Mouse (Mus musculus) kidney, postnatal 36 days (tissue): ENCODE data around the gene Gm9049.
"Not testable (repeated sequence)": the region's sequence is repeated elsewhere in the genome, so short reads cannot be mapped to it uniquely, and the experiment has no call there.

Experiments
- DNase-seq, 2 experiments: peaks; one replicate each; pipeline ENCODE4 v3.0.0; 2021 to 2022; ENCODE audit warnings: mixed read lengths in 2 of 2

Gm9049 gene

GRCm38 (mm10) chr10:118354005-118354404 lies at the start of gene Gm9049:
Gene Gm9049, minus strand, starts transcription at chr10:118354105.
- DNase-seq, result not testable (repeated sequence)

GRCm38 (mm10) chr10:118399917-118400316 lies 46.0 kb upstream of the Gm9049 start:
- no peak for DNase-seq

GRCm38 (mm10) chr10:118370443-118370842 lies 16.5 kb upstream of the Gm9049 start:
- DNase-seq, result peak; percentile 68 to 85

DNA sequence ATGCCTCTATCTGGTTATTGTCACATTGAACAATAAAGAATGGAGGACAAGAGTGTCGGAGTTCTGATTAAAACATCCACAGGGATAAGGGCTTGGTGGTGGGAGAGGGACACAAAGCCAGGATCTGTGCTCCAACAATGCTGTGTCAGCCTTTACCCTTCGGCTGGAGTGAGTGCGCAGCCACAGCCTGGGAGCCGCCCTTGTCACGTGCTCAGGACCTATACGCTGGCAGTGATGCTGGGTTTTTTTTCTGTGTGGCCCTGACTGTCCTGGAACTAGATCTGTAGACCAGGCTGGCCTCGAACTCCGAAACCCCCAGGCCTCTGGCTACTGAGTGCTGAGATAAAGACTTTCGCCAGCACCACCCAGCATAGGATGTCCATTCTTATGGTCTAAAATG lies 15.6 kb upstream of the Gm9049 start:
- DNase-seq, result no peak

DNA sequence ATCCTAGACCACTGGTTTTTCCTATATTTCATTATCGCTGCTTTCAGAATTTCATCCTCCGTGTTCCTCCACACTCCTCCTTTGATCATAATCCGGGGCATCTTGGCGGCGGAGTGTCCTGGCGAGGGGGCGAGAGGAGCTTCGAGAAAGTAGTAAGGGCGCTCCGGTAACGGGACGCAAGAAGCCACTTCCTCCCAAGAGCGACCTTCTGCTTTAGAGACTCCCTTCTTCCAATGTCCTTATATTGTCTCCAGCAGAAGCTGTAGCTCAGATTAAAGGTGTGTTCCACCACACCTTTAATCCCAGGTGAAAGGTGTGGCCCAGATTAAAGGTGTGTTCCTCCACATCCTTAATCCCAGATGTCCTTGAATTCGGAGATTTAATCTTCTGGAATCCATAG lies 5.3 kb downstream of the Gm9049 start, which contains the start of gene Gm9048:
Gm9048 (minus strand) TSS at position 101 of the 400 bp plus-strand sequence.
- not testable (repeated sequence) for DNase-seq

GRCm38 (mm10) chr10:118343155-118343554 lies 10.8 kb downstream of the Gm9049 start, which contains the start of gene Gm9046:
Gene Gm9046, minus strand, starts transcription at chr10:118343255.
- not testable (repeated sequence) for DNase-seq

GRCm38 (mm10) chr10:118337731-118338130 lies 16.2 kb downstream of the Gm9049 start, which contains the start of gene Gm9045:
Gene Gm9045, minus strand, starts transcription at chr10:118337831.
- not testable (repeated sequence) for DNase-seq

- DNase-seq, result not testable (repeated sequence)
These were observed 21.6 kb downstream of the Gm9049 start, which contains the start of gene Gm9044 for GRCm38 (mm10) chr10:118332308-118332707. Gene Gm9044, minus strand, starts transcription at chr10:118332408.

DNA sequence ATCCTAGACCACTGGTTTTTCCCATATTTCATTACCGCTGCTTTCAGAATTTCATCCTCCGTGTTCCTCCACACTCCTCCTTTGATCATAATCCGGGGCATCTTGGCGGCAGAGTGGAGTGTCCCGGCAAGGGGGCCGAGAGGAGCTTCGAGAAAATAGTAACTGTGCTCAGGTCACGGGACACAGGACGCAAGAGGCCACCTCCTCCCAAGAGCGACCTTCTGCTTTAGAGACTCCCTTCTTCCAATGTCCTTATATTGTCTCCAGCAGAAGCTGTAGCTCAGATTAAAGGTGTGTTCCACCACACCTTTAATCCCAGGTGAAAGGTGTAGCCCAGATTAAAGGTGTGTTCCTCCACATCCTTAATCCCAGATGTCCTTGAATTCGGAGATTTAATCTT lies 27.0 kb downstream of the Gm9049 start, which contains the start of gene Gm9040:
Gm9040 (minus strand) TSS at position 101 of the 400 bp plus-strand sequence.
- DNase-seq, result not testable (repeated sequence)

- DNase-seq, result no peak
These were observed 34.9 kb downstream of the Gm9049 start for GRCm38 (mm10) chr10:118319024-118319423.

DNA sequence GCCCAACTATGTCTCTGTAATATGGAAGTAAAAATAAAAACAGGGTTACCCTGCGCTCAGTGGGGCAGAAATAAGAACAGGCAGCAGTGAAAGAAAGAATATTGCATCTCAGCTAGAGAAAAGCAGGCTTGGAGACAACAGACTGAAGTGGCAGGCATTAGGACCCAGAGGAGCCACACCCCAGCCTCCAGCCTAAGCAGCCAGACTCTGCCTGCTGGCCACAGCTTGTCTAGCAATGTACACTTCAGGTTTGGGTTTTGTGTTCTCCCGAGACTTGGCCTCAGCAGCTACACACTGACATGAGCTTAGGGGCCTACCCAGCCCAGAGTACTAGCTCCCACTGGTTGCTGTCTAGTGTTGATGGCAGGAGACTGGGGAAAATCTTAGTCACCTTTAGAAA lies 51.8 kb downstream of the Gm9049 start:
- not testable (repeated sequence) for DNase-seq
